Mouse (Mus musculus) liver, adult 2 months (tissue): Measurements from ENCODE around the gene Purb. TPM values are rescaled to one million over a fixed set of nuclear protein-coding genes. Genes with fewer than 3 reads are reported as not detected.
"Not testable (repeated sequence)": the region's sequence is repeated elsewhere in the genome, so short reads cannot be mapped to it uniquely, and the experiment has no call there.

Source experiments
- DNase-seq: peaks from one replicate; pipeline ENCODE4 v3.0.0-alpha.2; 2011; ENCODE audit warnings: low read depth, low spot score; ENCODE audit errors: extremely low read depth
- H3K27ac ChIP-seq: fragments of 200-500 bp; replicated peaks from 2 replicates; pipeline ENCODE4 v1.5.1; 2012; ENCODE audit warnings: low read depth, mild to moderate bottlenecking, control low read depth, inconsistent platforms, low read length; ENCODE audit not compliant: insufficient read depth
- H3K27me3 ChIP-seq: fragments of 200-500 bp; 2 replicates; pipeline ENCODE4 v1.6.1; 2012; ENCODE audit warnings: mild to moderate bottlenecking, moderate library complexity, low read length, inconsistent platforms; ENCODE audit not compliant: control insufficient read depth, insufficient read depth
- H3K36me3 ChIP-seq: fragments of 200-500 bp; 2 replicates; pipeline ENCODE4 v1.6.1; 2012; ENCODE audit warnings: low read length, inconsistent platforms; ENCODE audit not compliant: control insufficient read depth, insufficient read depth
- H3K4me1 ChIP-seq: fragments of 200-500 bp; 2 replicates; pipeline ENCODE4 v1.6.1; 2011; ENCODE audit warnings: low read length; ENCODE audit not compliant: control insufficient read depth, insufficient read depth
- H3K4me3 ChIP-seq: fragments of 200-500 bp; 2 replicates; pipeline ENCODE4 v1.5.1; 2011; ENCODE audit warnings: low read depth, mild to moderate bottlenecking, control low read depth, low read length, moderate library complexity; ENCODE audit not compliant: insufficient read depth
- H3K79me2 ChIP-seq: fragments of 200-500 bp; 2 replicates; pipeline ENCODE4 v1.6.1; 2012; ENCODE audit warnings: inconsistent platforms, mild to moderate bottlenecking, low read length, moderate library complexity; ENCODE audit not compliant: control insufficient read depth, insufficient read depth
- H3K9ac ChIP-seq: fragments of 200-500 bp; 2 replicates; pipeline ENCODE4 v1.6.1; 2012; ENCODE audit warnings: low read depth, mild to moderate bottlenecking, control low read depth, inconsistent platforms, low read length
- CTCF ChIP-seq: fragments of 200-500 bp; IDR thresholded peaks from 2 replicates; pipeline ENCODE4 v1.5.1; 2011; ENCODE audit warnings: low read depth, low read length, control low read depth
- POLR2A ChIP-seq: fragments of 200-500 bp; IDR thresholded peaks from 2 replicates; pipeline ENCODE4 v1.6.1; 2011; ENCODE audit warnings: low read length, control low read depth; ENCODE audit not compliant: insufficient read depth; ENCODE audit errors: extremely low read depth
- WGBS: fragments of 180-500 bp; shearing (Covaris S2); methylation state at CpG from one replicate; pipeline ENCODE4 v1.1.7; 2018; 5-methylcytosine and 5-hydroxymethylcytosine counted together
- polyA plus RNA-seq: library from polyadenylated mRNA; depleted of rRNA; stranded (reverse); fragments of >200 nt; gene quantifications from 2 replicates; pipeline ENCODE4 v1.2.3, GENCODE M21; 2012
- total RNA-seq: library from RNA; depleted of rRNA; stranded (reverse); fragments of >200 nt; gene quantifications from 2 replicates; pipeline ENCODE4 v1.2.3, GENCODE M21; 2014

Purb gene
- total and polyA plus RNA-seq, 2 experiments, result 2.5 to 11.2 TPM

DNA sequence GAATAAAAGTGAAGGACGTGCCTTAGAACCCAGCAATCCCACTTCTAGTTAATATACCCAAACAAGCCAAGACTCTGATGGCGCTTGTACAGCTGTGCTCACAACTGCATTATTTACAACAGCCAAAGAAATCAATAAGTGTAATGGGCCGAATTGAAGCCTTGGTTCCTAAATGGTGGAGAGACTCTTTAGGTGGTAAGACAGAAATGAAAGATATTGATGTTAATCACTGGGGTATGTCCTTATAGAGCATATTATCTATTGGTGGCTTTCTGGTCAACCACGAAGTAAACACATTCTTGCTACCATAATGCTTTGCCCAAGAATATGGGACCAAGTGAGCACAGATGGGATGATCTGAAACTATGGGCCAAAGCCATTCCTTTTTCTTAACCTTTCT lies 35.5 kb downstream of the Purb start:
- TF ChIP-seq CTCF, result no peak
- H3K4me3 ChIP-seq, result no peak overlapping the region
- peaks cover 7% of the 10 kb centered on the region for H3K4me1 ChIP-seq
- H3K79me2 ChIP-seq, result peaks cover 12% of the 10 kb centered on the region; the same call in 1 of the 2 replicates
- H3K27me3 ChIP-seq, result no peaks in the 10 kb centered on the region
- DNase-seq, result no peak
- 93% methylated on average over 4 of the region's 4 CpGs for WGBS
- H3K36me3 ChIP-seq, result peaks cover 7% of the 10 kb centered on the region
- H3K9ac ChIP-seq, result no peak overlapping the region
- H3K27ac ChIP-seq, result no peak overlapping the region

DNA sequence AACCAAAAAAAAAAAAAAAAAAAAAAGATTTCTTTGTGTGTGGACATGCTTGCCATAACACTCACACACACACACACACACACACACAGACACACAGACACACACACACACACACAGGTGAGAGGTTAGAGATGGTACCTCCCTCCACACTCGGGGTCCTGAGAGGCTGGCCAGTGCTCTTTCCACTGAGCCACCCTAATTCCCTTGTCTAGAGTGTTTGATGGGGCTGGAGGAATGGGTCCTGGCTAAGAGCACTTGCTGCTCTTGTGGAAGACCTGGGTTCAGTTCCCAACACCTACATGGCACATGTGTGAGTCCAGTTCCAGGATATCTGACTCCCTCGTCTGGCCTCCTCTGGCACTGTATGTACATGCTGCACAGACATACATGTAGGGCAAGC lies 38.0 kb downstream of the Purb start:
- Histone ChIP-seq H3K27me3 (no peaks in the 10 kb centered on the region), H3K36me3 (peaks cover 22% of the 10 kb centered on the region), H3K27ac (no peak overlapping the region), H3K9ac (no peak overlapping the region), H3K4me1 (peaks cover 1% of the 10 kb centered on the region; the same call in 1 of the 2 replicates), H3K79me2 (peaks cover 15% of the 10 kb centered on the region; the same call in 1 of the 2 replicates), H3K4me3 (no peak overlapping the region)
- TF ChIP-seq CTCF (no peak), POLR2A (no peak)
- 95% methylated on average over 2 of the region's 2 CpGs for WGBS
- no peak for DNase-seq

DNA sequence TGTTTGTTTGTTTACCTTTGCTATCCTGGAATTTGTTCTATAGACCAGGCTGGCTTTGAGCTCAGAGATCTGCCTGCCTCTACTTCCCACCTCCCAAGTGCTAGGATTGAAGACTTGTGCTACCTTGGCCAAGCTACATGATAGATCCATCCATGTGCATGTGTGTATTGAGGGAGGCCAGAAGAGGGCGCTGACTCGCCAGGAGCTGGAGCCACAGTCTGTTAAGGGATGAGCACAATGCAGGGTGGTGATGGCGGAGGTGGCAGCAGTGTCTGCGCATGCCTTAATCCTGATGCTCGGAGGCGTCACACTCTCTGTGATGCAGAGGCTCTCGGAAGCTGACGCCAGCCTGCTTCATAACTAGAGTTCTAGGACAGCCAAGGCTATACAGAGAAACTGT lies 39.3 kb downstream of the Purb start:
- no peaks in the 10 kb centered on the region for H3K27me3 ChIP-seq
- peaks cover 31% of the 10 kb centered on the region for H3K36me3 ChIP-seq
- H3K4me1 ChIP-seq, result no peaks in the 10 kb centered on the region
- H3K27ac ChIP-seq, result no peak overlapping the region
- no peak overlapping the region for H3K9ac ChIP-seq
- peaks cover 15% of the 10 kb centered on the region; the same call in 1 of the 2 replicates for H3K79me2 ChIP-seq
- DNase-seq, result peak; percentile 34
- no peak overlapping the region for H3K4me3 ChIP-seq
- TF ChIP-seq POLR2A (no peak), CTCF (peak; percentile 95)
- WGBS, result 79% methylated on average over 8 of the region's 8 CpGs

DNA sequence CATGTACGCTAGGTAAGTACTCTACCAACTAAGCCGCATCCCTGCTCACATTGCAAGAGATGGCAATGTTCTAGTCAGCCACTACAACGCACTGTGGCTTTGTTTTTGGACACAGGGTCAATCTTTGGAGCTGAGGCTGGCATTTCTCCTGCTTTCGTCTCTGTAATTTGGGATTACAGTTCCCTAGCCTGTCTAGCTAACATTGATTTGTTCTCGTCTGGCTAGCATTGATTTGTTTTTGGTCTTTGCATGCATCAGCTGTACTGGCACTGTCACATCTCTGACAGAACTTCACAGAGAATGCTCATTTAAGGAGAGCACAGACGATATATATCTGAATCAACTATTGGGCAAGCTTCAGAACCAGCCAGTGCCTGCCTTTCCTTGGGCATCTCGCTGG lies 45.5 kb downstream of the Purb start:
- H3K79me2 ChIP-seq, result peaks cover 5% of the 10 kb centered on the region; the same call in 1 of the 2 replicates
- H3K36me3 ChIP-seq, result peaks cover 51% of the 10 kb centered on the region
- TF ChIP-seq CTCF (no peak), POLR2A (no peak)
- 47% methylated on average over 7 of the region's 7 CpGs for WGBS
- peaks cover 4% of the 10 kb centered on the region for H3K4me1 ChIP-seq
- peak overlapping the region; percentile 27; the same call in 1 of the 2 replicates for H3K27ac ChIP-seq
- H3K9ac ChIP-seq, result no peak overlapping the region
- no peak overlapping the region for H3K4me3 ChIP-seq
- H3K27me3 ChIP-seq, result no peaks in the 10 kb centered on the region
- DNase-seq, result peak; percentile 51

DNA sequence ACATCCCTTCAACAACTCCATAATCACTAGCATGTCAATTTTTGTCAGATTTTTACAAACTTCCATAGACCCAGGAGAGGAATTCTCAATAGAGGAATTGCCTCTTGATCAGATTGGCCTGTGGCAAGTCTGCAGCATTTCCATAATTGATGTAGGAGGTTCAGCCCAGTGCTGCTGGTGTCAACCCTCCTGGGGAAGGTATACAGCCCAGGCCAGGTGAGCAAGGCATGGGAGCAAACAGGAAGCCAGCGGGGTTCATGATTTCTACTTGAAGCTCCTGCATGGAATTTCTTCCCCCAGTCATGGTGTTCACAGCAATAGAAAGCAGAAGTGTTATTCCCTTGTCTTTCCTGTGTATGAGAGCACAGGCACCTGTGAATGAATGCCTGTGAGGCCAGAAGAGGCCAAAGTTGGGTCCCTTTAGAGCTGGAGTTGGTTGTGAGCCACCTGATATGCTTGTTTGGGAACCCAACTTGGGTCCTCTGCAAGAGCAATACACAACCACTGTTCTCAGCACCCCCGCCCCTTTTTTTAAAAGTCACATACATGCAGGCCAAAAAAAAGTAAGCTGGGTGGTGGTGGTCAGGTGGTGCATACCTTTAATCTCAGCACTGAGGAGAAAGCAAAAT lies 54.9 kb downstream of the Purb start:
- TF ChIP-seq POLR2A (no peak), CTCF (no peak)
- no peak for DNase-seq
- 87% methylated on average over 2 of the region's 2 CpGs for WGBS
- Histone ChIP-seq H3K9ac (no peak overlapping the region), H3K27me3 (no peaks in the 10 kb centered on the region), H3K4me1 (peaks cover 9% of the 10 kb centered on the region), H3K4me3 (no peak overlapping the region), H3K79me2 (peaks cover 10% of the 10 kb centered on the region), H3K36me3 (peaks cover 32% of the 10 kb centered on the region), H3K27ac (no peak overlapping the region)

DNA sequence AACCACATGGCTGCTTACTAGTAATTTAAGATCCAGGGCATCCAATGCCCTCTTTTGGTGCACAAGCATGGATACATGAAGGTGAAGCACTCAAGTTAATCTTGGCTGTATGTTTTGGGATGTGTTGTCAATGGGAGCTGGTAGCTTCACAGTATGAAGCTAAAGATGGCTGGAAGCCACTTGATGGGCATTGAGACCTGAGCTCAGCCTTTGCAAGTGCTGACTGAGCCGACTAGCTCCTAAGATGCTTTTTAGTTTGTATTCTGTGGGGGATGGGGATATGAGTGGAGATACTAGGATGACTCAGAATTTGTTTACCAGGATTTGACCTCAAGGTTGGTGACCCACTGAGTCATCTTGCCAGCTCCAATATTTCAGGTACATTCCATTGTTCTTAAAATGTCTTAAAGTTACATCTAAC lies 55.4 kb downstream of the Purb start:
- H3K9ac ChIP-seq, result no peak overlapping the region
- H3K79me2 ChIP-seq, result peaks cover 11% of the 10 kb centered on the region
- H3K4me1 ChIP-seq, result peaks cover 9% of the 10 kb centered on the region
- H3K36me3 ChIP-seq, result peaks cover 30% of the 10 kb centered on the region
- H3K27me3 ChIP-seq, result no peaks in the 10 kb centered on the region
- DNase-seq, result peak; percentile 63
- TF ChIP-seq CTCF, result no peak
- no peak for TF ChIP-seq POLR2A
- no peak overlapping the region for H3K27ac ChIP-seq
- 3% methylated on average over 1 of the region's 1 CpGs for WGBS
- H3K4me3 ChIP-seq, result no peak overlapping the region

DNA sequence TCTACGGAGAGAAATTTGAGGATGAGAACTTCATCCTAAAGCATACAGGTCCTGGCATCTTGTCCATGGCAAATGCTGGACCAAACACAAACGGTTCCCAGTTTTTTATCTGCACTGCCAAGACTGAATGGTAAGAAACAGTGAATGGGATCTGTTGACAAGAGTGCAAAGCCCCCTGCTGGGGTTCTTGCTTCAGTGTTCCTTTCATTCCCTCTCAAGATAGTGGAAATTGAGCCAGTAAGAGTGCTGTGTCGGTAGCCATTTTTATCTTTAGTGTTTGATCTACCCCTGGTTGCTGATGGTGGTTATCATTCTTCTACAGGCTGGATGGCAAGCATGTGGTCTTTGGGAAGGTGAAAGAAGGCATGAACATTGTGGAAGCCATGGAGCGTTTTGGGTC lies 56.6 kb downstream of the Purb start:
- Histone ChIP-seq H3K36me3 (peaks cover 27% of the 10 kb centered on the region), H3K4me1 (peaks cover 14% of the 10 kb centered on the region), H3K79me2 (peaks cover 11% of the 10 kb centered on the region)
- not testable (repeated sequence) for DNase-seq, H3K27me3 ChIP-seq, H3K27ac ChIP-seq, H3K9ac ChIP-seq, H3K4me3 ChIP-seq
- WGBS, result 73% methylated on average over 4 of the region's 4 CpGs
